Mouse (Mus musculus): Measurements from ENCODE around the gene Tgfb2. TPM values are rescaled to one million over a fixed set of nuclear protein-coding genes. Genes with fewer than 3 reads are reported as not detected.

Gene Tgfb2
- polyA plus RNA-seq, 1 experiment = not detected

- Histone ChIP-seq H3K36me3 (ENCODE audit: control insufficient read depth) (no peaks in the 10 kb centered on the region), H3K27me3 (ENCODE audit: control insufficient read depth) (no peaks in the 10 kb centered on the region), H3K9me3 (ENCODE audit: control insufficient read depth, low read length) (peaks cover 9% of the 10 kb centered on the region; the same call in 1 of the 2 replicates), H3K4me3 (replicated peaks) (no peak overlapping the region), H3K4me1 (ENCODE audit: control insufficient read depth) (no peaks in the 10 kb centered on the region)
- no peak for TF ChIP-seq TAL1 (IDR thresholded peaks at IDR 0.05; ENCODE audit: low read length)
- no peak for TF ChIP-seq GATA1 (IDR thresholded peaks at IDR 0.05; ENCODE audit: low read length)
Measured at GRCm38 (mm10) chr1:186662996-186663395, 42.8 kb downstream of the Tgfb2 start.

GRCm38 (mm10) chr1:186661206-186661921, 44.4 kb downstream of the Tgfb2 start:
- H3K9me3 ChIP-seq (ENCODE audit: control insufficient read depth, low read length) = peaks cover 6% of the 10 kb centered on the region; the same call in 1 of the 2 replicates
- H3K4me1 ChIP-seq (ENCODE audit: control insufficient read depth) = no peaks in the 10 kb centered on the region
- H3K4me3 ChIP-seq (replicated peaks) = no peak overlapping the region
- TF ChIP-seq GATA1 (IDR thresholded peaks at IDR 0.05; ENCODE audit: low read length) = no peak
- TF ChIP-seq TAL1 (IDR thresholded peaks at IDR 0.05; ENCODE audit: low read length) = no peak
- H3K36me3 ChIP-seq (ENCODE audit: control insufficient read depth) = no peaks in the 10 kb centered on the region
- H3K27me3 ChIP-seq (ENCODE audit: control insufficient read depth) = no peaks in the 10 kb centered on the region

DNA sequence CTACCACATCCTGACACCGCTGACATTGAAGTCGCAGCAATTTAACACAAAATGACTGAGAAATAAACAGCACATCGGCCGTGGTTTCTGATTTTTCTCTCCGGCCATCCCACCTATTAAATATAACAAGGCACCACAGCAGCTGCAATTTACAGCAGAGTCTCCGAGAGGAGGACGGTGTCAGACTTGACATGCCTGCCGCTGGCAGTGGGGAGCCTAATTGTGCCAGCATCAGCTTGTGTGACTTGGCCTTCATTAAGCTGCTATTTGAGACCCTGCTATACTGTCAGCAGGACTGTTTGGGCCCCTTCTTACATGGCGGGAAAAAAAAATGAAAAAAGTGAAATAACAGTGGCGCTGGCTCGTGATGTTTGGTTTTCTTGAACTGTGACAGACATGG, 47.0 kb downstream of the Tgfb2 start:
- Histone ChIP-seq H3K36me3 (ENCODE audit: control insufficient read depth) (no peaks in the 10 kb centered on the region), H3K9me3 (ENCODE audit: control insufficient read depth, low read length) (peaks cover 4% of the 10 kb centered on the region; the same call in 1 of the 2 replicates), H3K4me3 (replicated peaks) (no peak overlapping the region), H3K27me3 (ENCODE audit: control insufficient read depth) (no peaks in the 10 kb centered on the region), H3K4me1 (ENCODE audit: control insufficient read depth) (no peaks in the 10 kb centered on the region)
- no peak for TF ChIP-seq GATA1 (IDR thresholded peaks at IDR 0.05; ENCODE audit: low read length)

- Histone ChIP-seq H3K4me1 (ENCODE audit: control insufficient read depth) (no peaks in the 10 kb centered on the region), H3K27me3 (ENCODE audit: control insufficient read depth) (no peaks in the 10 kb centered on the region), H3K4me3 (replicated peaks) (no peak overlapping the region), H3K9me3 (ENCODE audit: control insufficient read depth, low read length) (peaks cover 6% of the 10 kb centered on the region; the same call in 1 of the 2 replicates), H3K36me3 (ENCODE audit: control insufficient read depth) (no peaks in the 10 kb centered on the region)
- TF ChIP-seq GATA1 (IDR thresholded peaks at IDR 0.05; ENCODE audit: low read length) (no peak), TAL1 (IDR thresholded peaks at IDR 0.05; ENCODE audit: low read length) (no peak)
Measured at GRCm38 (mm10) chr1:186657559-186658219, 48.1 kb downstream of the Tgfb2 start.

DNA sequence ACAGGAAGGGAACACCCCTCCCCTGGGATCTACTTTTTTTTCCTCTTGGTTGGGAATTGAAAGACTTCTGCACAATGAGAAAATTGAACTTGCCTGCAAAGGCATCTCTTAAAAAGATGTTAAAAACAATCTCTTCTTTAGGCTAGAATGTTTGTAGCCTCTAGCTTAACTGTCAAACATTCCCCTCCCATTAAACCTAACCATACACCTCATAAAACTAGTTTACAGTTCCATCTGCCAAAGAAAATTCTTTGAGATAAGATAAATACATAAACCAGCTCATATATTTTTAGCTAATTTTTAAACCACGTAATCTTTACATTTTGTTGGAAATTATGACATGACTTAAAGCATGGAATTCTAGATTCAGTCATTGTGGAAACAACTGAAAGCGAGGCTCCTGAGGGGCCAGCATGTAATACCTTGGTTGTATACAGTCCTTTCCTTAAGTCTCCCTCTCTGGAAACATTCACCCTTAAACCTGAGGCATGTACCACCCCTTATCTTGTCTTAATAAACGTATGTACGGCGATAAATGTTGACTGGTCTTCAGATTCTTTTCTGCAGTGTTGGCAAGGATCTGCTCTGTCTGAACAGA, 49.0 kb downstream of the Tgfb2 start:
- Histone ChIP-seq H3K27me3 (ENCODE audit: control insufficient read depth) (no peaks in the 10 kb centered on the region), H3K9me3 (ENCODE audit: control insufficient read depth, low read length) (peaks cover 6% of the 10 kb centered on the region; the same call in 1 of the 2 replicates), H3K4me1 (ENCODE audit: control insufficient read depth) (no peaks in the 10 kb centered on the region), H3K4me3 (replicated peaks) (no peak overlapping the region), H3K36me3 (ENCODE audit: control insufficient read depth) (no peaks in the 10 kb centered on the region)
- no peak for TF ChIP-seq TAL1 (IDR thresholded peaks at IDR 0.05; ENCODE audit: low read length)
- TF ChIP-seq GATA1 (IDR thresholded peaks at IDR 0.05; ENCODE audit: low read length) = no peak

DNA sequence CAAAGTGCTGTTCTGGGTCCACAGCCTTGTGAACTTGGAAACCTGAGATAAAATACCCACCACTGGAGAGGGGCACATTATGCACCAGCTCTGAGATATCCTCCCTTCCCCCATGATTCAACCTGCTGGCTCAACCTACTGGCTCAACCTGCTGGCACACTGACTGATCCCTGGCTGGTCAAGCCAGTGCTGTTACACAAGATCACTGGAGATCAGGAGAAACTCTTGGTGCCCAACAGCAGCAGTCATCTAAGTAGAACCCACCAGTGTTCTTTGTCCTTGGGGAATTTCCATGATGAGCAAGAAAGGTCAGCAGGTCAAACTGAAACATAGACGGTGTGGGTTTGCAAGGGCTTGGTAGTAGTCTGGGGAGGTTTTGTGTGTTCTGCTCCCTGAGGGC, 49.6 kb downstream of the Tgfb2 start:
- Histone ChIP-seq H3K4me1 (ENCODE audit: control insufficient read depth) (no peaks in the 10 kb centered on the region), H3K27me3 (ENCODE audit: control insufficient read depth) (no peaks in the 10 kb centered on the region), H3K9me3 (ENCODE audit: control insufficient read depth, low read length) (peaks cover 6% of the 10 kb centered on the region; the same call in 1 of the 2 replicates), H3K36me3 (ENCODE audit: control insufficient read depth) (no peaks in the 10 kb centered on the region), H3K4me3 (replicated peaks) (no peak overlapping the region)
- TF ChIP-seq GATA1 (IDR thresholded peaks at IDR 0.05; ENCODE audit: low read length) = no peak

DNA sequence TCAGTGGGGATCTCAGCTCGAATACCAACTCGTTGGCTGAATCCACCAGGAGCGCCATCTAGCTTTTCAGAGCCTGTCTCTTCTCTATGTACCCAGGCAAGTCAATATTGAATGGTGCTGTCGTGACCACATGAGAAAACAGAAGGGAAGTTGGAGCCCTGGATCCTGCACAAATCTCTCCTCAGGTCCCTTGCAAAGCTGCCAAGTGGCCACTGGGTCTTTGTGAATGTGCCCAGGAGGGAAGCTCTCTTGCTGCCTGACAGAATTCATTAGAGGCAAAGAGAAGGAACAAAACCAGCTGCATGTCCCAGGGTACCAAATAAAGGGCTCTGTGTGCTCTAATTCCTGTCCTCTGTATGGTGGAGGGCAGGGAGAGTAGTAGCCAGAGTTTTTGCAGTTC, 50.7 kb downstream of the Tgfb2 start:
- Histone ChIP-seq H3K4me3 (replicated peaks) (no peak overlapping the region), H3K4me1 (ENCODE audit: control insufficient read depth) (no peaks in the 10 kb centered on the region), H3K9me3 (ENCODE audit: control insufficient read depth, low read length) (peaks cover 6% of the 10 kb centered on the region; the same call in 1 of the 2 replicates), H3K27me3 (ENCODE audit: control insufficient read depth) (no peaks in the 10 kb centered on the region), H3K36me3 (ENCODE audit: control insufficient read depth) (no peaks in the 10 kb centered on the region)
- TF ChIP-seq TAL1 (IDR thresholded peaks at IDR 0.05; ENCODE audit: low read length) (no peak), GATA1 (IDR thresholded peaks at IDR 0.05; ENCODE audit: low read length) (no peak)

DNA sequence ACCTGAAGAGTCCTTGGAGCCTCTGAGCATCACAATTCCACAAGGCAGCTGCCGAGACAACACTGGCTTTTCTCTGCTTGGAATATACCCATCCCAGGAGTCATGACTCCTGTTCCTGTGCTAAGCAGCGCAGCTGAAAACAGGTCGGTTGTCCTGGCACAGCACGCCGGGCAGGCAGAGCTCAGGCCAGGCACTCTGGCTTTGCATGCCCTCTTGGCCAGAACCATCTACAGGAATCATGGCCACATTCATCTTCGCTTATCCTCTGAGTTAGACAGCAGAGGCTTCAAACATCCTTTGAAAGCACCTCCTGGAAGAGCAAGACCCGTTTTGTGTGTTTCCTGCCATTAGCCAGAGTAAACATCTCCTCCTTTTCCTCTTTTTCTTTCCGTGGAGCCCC, 53.6 kb downstream of the Tgfb2 start:
- no peak overlapping the region for H3K4me3 ChIP-seq (replicated peaks)
- TF ChIP-seq GATA1 (IDR thresholded peaks at IDR 0.05; ENCODE audit: low read length) = no peak
- no peak for TF ChIP-seq TAL1 (IDR thresholded peaks at IDR 0.05; ENCODE audit: low read length)
- H3K36me3 ChIP-seq (ENCODE audit: control insufficient read depth) = no peaks in the 10 kb centered on the region
- no peaks in the 10 kb centered on the region for H3K27me3 ChIP-seq (ENCODE audit: control insufficient read depth)
- H3K9me3 ChIP-seq (ENCODE audit: control insufficient read depth, low read length) = peaks cover 9% of the 10 kb centered on the region
- H3K4me1 ChIP-seq (ENCODE audit: control insufficient read depth) = no peaks in the 10 kb centered on the region

DNA sequence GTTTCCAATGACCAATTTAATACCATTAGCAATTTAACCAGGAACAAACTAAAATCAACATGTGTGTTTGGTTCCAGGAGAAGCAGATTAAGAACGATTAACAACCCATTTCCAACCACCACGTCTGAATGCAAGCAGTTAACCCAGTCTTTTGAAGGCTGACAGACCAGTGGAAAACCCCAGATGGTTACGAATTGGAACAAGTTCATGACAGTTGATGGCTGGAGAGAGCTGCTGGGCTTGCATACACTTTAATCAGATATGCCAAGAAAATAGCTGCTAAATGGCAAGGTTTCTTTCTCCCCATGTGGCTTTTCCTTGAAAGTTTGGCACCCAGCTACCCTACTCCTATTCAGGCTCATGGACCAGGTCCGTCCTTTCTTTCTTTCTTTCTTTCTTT, 55.8 kb downstream of the Tgfb2 start:
- TF ChIP-seq TAL1 (IDR thresholded peaks at IDR 0.05; ENCODE audit: low read length) (no peak), GATA1 (IDR thresholded peaks at IDR 0.05; ENCODE audit: low read length) (no peak)
- H3K36me3 ChIP-seq (ENCODE audit: control insufficient read depth) = no peaks in the 10 kb centered on the region
- peaks cover 7% of the 10 kb centered on the region for H3K9me3 ChIP-seq (ENCODE audit: control insufficient read depth, low read length)
- no peaks in the 10 kb centered on the region for H3K27me3 ChIP-seq (ENCODE audit: control insufficient read depth)
- no peaks in the 10 kb centered on the region for H3K4me1 ChIP-seq (ENCODE audit: control insufficient read depth)
- H3K4me3 ChIP-seq (replicated peaks) = no peak overlapping the region

All from erythroblast, embryonic 14.5 days (primary cell).